Mouse (Mus musculus): ENCODE measurements around the gene Fap.

- no peak for TF ChIP-seq CTCF (IDR thresholded peaks at IDR 0.05; ENCODE audit: borderline replicate concordance, insufficient read depth, low read length)
- no peak for TF ChIP-seq POLR2A (IDR thresholded peaks at IDR 0.05; ENCODE audit: low read depth, low read length)
These were observed 9.2 kb downstream of the Fap start for GRCm38 (mm10) chr2:62564687-62565086.
